Mouse (Mus musculus) forebrain, embryonic 12.5 days (tissue): Measurements from ENCODE around the gene Rdx. TPM values are rescaled to one million over a fixed set of nuclear protein-coding genes. Genes with fewer than 3 reads are reported as not detected.

ENCODE experiments used
- ATAC-seq: fragments of 200-750 bp; cut with Nextera tagmentation; 2 replicates; pipeline ENCODE4 v1.8.0; 2017; ENCODE audit warnings: moderate TSS enrichment; ENCODE audit not compliant: low FRiP score
- H3K27ac ChIP-seq: fragments of 300-500 bp; sonication (generic); 2 replicates; pipeline ENCODE4 v1.5.1; 2016; ENCODE audit warnings: mild to moderate bottlenecking
- H3K27me3 ChIP-seq: fragments of 300-500 bp; sonication (generic); 2 replicates; pipeline ENCODE4 v1.6.1; 2016; ENCODE audit warnings: mild to moderate bottlenecking
- H3K36me3 ChIP-seq: fragments of 300-500 bp; sonication (generic); replicated peaks from 2 replicates; pipeline ENCODE4 v1.6.1; 2016; ENCODE audit warnings: mild to moderate bottlenecking
- H3K4me1 ChIP-seq: fragments of 300-500 bp; sonication (generic); 2 replicates; pipeline ENCODE4 v1.6.1; 2016
- H3K4me2 ChIP-seq: fragments of 300-500 bp; sonication (generic); 2 replicates; pipeline ENCODE4 v1.6.1; 2016; ENCODE audit warnings: mild to moderate bottlenecking, moderate library complexity
- H3K4me3 ChIP-seq: fragments of 300-500 bp; sonication (generic); replicated peaks from 2 replicates; pipeline ENCODE4 v1.5.1; 2016; ENCODE audit warnings: mild to moderate bottlenecking
- H3K9ac ChIP-seq: fragments of 300-500 bp; sonication (generic); 2 replicates; pipeline ENCODE4 v1.6.1; 2016; ENCODE audit warnings: mild to moderate bottlenecking
- H3K9me3 ChIP-seq: fragments of 300-500 bp; sonication (generic); 2 replicates; pipeline ENCODE4 v1.6.1; 2016
- WGBS: fragments of 180-500 bp; shearing (Covaris S2); methylation state at CpG from one replicate; pipeline ENCODE4 v1.1.7; 2016; 5-methylcytosine and 5-hydroxymethylcytosine counted together
- microRNA-seq: library from miRNA; unstranded; fragments of <30 nt; microRNA quantifications from one replicate; pipeline ENCODE4, GENCODE M21; 2017
- polyA plus RNA-seq: library from polyadenylated mRNA; unstranded; fragments of >200 nt; fragmentation: Nextera tagmentation; extraction: Ambion mirVana; gene quantifications from 2 replicates; pipeline ENCODE4 v1.2.1, GENCODE M21; 2016

Rdx gene
- polyA plus RNA-seq, 1 experiment from 2014 or later: 160 TPM

DNA sequence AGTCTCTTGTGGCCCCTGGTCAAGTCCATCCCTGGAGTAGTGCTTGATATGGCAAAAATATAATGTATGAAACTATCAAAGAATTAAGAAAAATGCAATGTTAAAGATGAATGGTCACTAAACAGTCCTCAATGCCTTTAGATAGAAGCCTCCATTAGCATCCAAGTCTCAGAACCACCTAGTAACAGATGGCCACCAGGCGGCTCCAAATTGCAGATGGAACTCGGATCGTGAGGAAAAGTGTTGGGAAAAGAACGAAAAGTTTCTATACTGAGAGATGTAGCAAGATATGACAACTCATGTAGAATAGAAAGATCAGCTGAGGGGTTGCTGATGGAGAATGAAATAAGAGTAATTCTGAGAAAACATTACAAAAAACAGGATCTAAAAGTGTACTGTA, 83.4 kb downstream of the Rdx start:
- Histone ChIP-seq H3K9ac (no peak overlapping the region), H3K9me3 (no peaks in the 10 kb centered on the region), H3K36me3 (peaks cover 22% of the 10 kb centered on the region), H3K4me3 (no peak overlapping the region), H3K27ac (no peak overlapping the region), H3K27me3 (no peaks in the 10 kb centered on the region), H3K4me2 (no peak overlapping the region), H3K4me1 (peaks cover 10% of the 10 kb centered on the region; the same call in 1 of the 2 replicates)
- no peak for ATAC-seq
- 80% methylated on average over 4 of the region's 4 CpGs for WGBS

DNA sequence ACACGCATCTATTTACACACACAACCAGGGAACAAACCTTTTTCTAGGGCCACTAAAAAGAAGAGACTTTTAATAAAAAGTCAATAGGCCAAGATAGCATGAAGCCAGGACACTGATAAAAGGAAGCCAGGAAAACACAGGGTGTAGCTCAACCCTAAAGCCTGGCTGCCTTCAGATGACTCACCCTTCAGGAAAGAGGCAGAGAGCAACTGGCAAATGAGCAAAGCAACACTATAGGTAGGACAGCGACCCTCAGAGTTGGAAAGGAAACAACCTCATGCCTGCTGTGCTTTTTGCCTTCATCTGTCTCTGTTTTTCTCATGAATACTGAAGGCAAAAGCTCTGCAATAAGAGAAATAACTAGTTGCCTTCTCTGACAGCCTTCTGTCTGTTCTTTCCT, 85.8 kb downstream of the Rdx start:
- H3K27ac ChIP-seq: no peak overlapping the region
- H3K4me3 ChIP-seq: no peak overlapping the region
- no peaks in the 10 kb centered on the region for H3K27me3 ChIP-seq
- WGBS: 78% methylated on average over 2 of the region's 2 CpGs
- H3K4me1 ChIP-seq: peaks cover 10% of the 10 kb centered on the region; the same call in 1 of the 2 replicates
- H3K36me3 ChIP-seq: peaks cover 16% of the 10 kb centered on the region
- H3K9me3 ChIP-seq: no peaks in the 10 kb centered on the region
- no peak overlapping the region for H3K9ac ChIP-seq
- no peak for ATAC-seq
- H3K4me2 ChIP-seq: no peak overlapping the region

Small RNAs within 50 kb of the gene (microRNA-seq; reads per million reads assigned to microRNA genes)
- gene Gm27686 (not detected), gene Mir6244 (not detected)

Other genes starting within 250 kb of the Rdx start
- gene Fdx1, start 83.6 kb upstream of the Rdx start, polyA plus RNA-seq: 48.7 and 50.6 TPM in 2 replicates
- gene Zc3h12c, start 121.4 kb downstream of the Rdx start, polyA plus RNA-seq: 12.6 and 12.8 TPM in 2 replicates